Mouse (Mus musculus) limb, embryonic 11.5 days (tissue): ENCODE measurements around the gene Zic2. TPM values are rescaled to one million over a fixed set of nuclear protein-coding genes. Genes with fewer than 3 reads are reported as not detected.

ENCODE experiments used
- ATAC-seq: fragments of 200-750 bp; cut with Nextera tagmentation; 2 replicates; pipeline ENCODE4 v1.8.0; 2017; ENCODE audit warnings: low read depth; ENCODE audit not compliant: insufficient number of reproducible peaks, low FRiP score, low TSS enrichment
- DNase-seq: peaks from one replicate; pipeline ENCODE4 v3.0.0-alpha.2; 2015; ENCODE audit warnings: low spot score
- H3K27ac ChIP-seq: fragments of 300-500 bp; sonication (generic); replicated peaks from 2 replicates; pipeline ENCODE4 v1.5.1; 2014; ENCODE audit warnings: low read depth, mild to moderate bottlenecking, low read length
- H3K27me3 ChIP-seq: fragments of 300-500 bp; sonication (generic); 2 replicates; pipeline ENCODE4 v1.6.1; 2014; ENCODE audit warnings: mild to moderate bottlenecking, low read length, mixed read lengths; ENCODE audit not compliant: control insufficient read depth, insufficient read depth
- H3K36me3 ChIP-seq: fragments of 300-500 bp; sonication (generic); 2 replicates; pipeline ENCODE4 v1.6.1; 2014; ENCODE audit warnings: mild to moderate bottlenecking, low read length, moderate library complexity, mixed read lengths; ENCODE audit not compliant: control insufficient read depth, insufficient read depth
- H3K4me1 ChIP-seq: fragments of 300-500 bp; sonication (generic); 2 replicates; pipeline ENCODE4 v1.6.1; 2014; ENCODE audit warnings: low read length, mixed read lengths; ENCODE audit not compliant: control insufficient read depth, insufficient read depth
- H3K4me2 ChIP-seq: fragments of 300-500 bp; sonication (generic); 2 replicates; pipeline ENCODE4 v1.6.1; 2014; ENCODE audit warnings: low read depth, mild to moderate bottlenecking, moderate library complexity; ENCODE audit not compliant: severe bottlenecking
- H3K4me3 ChIP-seq: fragments of 300-500 bp; sonication (generic); 2 replicates; pipeline ENCODE4 v1.5.1; 2014; ENCODE audit warnings: low read depth, low read length
- H3K9ac ChIP-seq: fragments of 300-500 bp; sonication (generic); 2 replicates; pipeline ENCODE4 v1.6.1; 2014; ENCODE audit warnings: mild to moderate bottlenecking, low read length
- H3K9me3 ChIP-seq: fragments of 300-500 bp; sonication (generic); 2 replicates; pipeline ENCODE4 v1.6.1; 2016; ENCODE audit warnings: low read length; ENCODE audit not compliant: control insufficient read depth
- WGBS: fragments of 180-500 bp; shearing (Covaris S2); extraction: QIAGEN DNeasy Blood & Tissue Kit; methylation state at CpG from one replicate; pipeline ENCODE4 v1.1.7; 2014; 5-methylcytosine and 5-hydroxymethylcytosine counted together
- polyA plus RNA-seq: library from polyadenylated mRNA; unstranded; fragments of >200 nt; fragmentation: Nextera tagmentation; extraction: Ambion mirVana; gene quantifications from 2 replicates; pipeline ENCODE4 v1.2.1, GENCODE M21; 2014

The Zic2 gene
- polyA plus RNA-seq, 1 experiment from 2014 or later = 5.6 TPM

DNA sequence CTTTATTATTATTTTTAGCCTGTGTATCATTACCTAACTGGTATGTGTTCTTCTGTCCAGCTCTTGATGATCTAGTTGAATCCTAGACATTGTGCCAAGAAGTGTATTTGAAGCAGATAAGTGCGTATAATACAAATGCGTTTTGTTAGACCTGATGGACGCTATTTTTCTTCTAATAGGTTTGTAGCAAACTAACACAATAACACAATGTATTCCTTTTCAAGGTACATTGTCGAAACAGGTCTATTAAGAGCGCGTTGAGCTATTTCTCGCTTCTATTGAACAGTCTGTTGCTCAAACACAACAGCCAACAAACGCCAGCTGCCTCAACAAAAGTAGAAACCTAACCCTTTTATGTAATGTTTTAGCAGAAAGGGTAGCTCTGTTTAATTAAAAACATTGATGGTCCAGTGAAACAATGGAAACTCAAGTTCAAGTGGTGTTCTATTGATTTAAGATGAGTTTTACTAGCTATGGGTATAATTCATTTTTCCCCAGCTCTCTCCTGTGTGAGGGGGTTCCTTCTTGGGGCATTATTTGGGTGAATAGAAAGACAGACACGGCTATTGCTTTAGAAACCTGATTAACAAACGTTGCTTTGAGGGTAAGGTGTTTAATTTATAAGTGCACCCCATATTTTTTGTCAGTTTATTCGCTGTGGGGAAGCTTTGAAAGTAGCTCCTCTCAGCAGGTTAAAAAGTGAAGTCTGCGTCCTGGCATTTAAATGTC lies 14.6 kb downstream of the Zic2 start:
- DNase-seq (peak; percentile 26), ATAC-seq (no peak)
- Histone ChIP-seq H3K4me2 (peak overlapping the region; percentile 69), H3K27ac (no peak overlapping the region), H3K9me3 (no peaks in the 10 kb centered on the region), H3K36me3 (no peaks in the 10 kb centered on the region), H3K27me3 (peaks cover 13% of the 10 kb centered on the region), H3K4me3 (no peak overlapping the region), H3K4me1 (peaks cover 15% of the 10 kb centered on the region), H3K9ac (no peak overlapping the region; the same call in 1 of the 2 replicates)
- 4% methylated on average over 12 of the region's 12 CpGs for WGBS

DNA sequence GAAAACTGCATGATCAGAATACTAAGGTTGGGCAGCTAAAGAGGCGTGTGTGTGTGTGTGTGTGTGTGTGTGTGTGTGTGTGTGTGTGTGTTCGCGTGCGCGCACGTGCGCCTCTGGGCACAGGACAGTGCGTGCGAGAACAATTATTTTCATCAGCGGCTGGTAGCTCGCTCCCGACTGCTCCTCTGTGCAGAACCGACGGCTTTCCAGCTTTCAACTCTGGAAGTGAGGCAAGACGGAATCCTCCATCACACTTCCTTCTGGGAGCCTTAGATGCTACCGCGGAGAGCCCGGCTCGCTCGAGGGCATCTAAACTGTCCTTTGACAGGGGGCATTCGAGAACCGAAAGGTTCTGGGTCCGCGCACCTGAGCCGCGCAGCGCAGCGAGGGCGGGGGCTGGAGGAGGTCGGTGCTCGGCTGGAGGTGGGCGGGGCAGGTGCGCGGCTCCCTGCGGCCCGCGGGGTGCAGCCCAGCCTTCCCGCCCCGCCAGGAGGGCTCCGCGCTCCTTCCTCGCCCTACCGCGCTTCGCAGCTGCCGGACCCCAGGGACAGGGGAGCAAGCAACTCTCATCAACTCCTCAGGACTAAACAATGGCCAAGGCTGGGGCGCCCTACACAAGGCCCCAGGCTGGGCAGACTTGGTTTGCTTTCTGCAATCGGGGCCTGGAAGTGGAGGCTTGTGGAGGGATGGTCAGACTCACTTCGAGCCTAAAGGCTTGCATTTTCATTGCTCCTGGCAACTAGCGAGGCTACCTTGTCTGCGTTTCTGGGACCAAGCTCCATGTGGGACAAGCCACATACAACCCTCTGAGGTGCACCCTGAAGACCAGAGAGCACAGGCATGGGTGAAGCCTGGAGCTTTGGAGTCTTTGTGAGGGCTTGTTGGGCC lies 15.4 kb downstream of the Zic2 start, which contains the start of gene Gm10837:
Gene Gm10837 (plus strand): TSS at position 146 of the 888 bp plus-strand sequence.
- Histone ChIP-seq H3K27ac (peak within 1 kb of the TSS; percentile 22), H3K36me3 (no peaks in the 10 kb centered on the region), H3K9ac (peak within 1 kb of the TSS; percentile 62), H3K27me3 (peaks cover 11% of the 10 kb centered on the region), H3K9me3 (no peaks in the 10 kb centered on the region), H3K4me1 (peaks cover 10% of the 10 kb centered on the region; the same call in 1 of the 2 replicates), H3K4me3 (peak within 1 kb of the TSS; percentile 28), H3K4me2 (peak within 1 kb of the TSS; percentile 69)
- ATAC-seq (peak; percentile 41), DNase-seq (peak; percentile 65)
- WGBS = under 1% methylated on average over 51 of the region's 51 CpGs

DNA sequence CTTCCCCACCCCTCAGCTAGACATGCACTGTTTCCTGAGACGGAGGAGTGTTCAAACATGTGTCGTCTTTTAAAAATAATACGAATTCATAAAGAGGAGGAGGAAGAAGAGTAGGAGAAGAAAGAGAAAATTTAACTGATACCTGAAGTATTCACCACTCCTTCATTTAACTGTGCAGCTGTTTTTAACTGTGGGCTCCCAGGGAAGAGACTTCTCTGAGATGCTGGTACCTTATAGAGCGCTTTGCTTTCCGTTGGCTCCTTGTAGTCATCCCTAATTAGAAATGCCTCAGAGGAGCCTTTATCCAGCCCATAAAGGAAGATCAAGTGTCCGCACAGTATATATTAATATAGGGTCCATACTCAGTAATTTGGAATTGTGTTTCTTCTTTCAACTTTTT lies 16.3 kb downstream of the Zic2 start:
- Histone ChIP-seq H3K4me1 (peaks cover 10% of the 10 kb centered on the region; the same call in 1 of the 2 replicates), H3K27ac (no peak overlapping the region), H3K4me2 (no peak overlapping the region), H3K9ac (no peak overlapping the region), H3K27me3 (peaks cover 9% of the 10 kb centered on the region), H3K36me3 (no peaks in the 10 kb centered on the region), H3K4me3 (no peak overlapping the region), H3K9me3 (no peaks in the 10 kb centered on the region)
- ATAC-seq = no peak
- no peak for DNase-seq
- WGBS = 54% methylated on average over 6 of the region's 6 CpGs

DNA sequence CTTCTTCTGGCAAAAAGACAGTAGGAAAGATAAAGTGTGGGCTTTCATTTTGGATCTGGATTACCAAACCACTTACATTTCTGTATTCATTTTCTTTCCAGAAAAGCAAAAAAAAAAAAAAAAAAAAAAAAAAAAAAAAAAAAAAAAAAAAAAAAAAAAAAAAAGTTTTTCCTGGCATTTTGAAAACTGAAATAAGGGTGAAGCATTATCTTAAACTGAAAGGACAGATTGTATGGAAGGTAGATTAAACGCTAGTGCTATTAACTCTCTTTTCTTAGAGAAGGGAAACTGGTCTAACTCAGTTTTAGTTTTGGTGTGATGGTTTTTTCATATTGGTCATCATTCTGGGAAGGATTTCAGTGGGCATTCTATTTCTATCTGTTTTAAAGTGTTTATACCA lies 16.8 kb downstream of the Zic2 start:
- 61% methylated on average over 1 of the region's 1 CpGs for WGBS
- peaks cover 9% of the 10 kb centered on the region for H3K27me3 ChIP-seq

DNA sequence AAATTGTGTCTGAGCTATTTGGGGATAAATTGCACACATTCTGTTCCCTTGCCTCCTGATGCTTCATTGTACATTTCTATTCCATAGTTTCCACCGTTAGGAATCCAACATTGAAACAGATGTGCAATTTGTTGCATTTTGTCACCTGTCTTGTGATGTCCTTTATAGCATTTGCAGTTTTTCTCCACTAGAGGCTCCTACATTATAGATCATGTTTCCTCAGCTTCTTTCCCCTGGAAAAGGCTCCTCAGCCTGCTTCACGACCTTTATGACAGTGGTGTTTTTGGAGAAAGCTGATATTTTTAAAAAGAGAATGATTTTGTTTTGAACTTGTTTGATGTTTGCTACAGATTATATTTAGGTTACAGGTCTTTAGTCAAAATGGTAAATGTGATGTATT lies 33.8 kb downstream of the Zic2 start:
- Histone ChIP-seq H3K9me3 (no peaks in the 10 kb centered on the region), H3K4me2 (no peak overlapping the region), H3K27me3 (no peaks in the 10 kb centered on the region), H3K9ac (no peak overlapping the region), H3K27ac (no peak overlapping the region), H3K4me3 (no peak overlapping the region), H3K36me3 (no peaks in the 10 kb centered on the region), H3K4me1 (no peaks in the 10 kb centered on the region)
- DNase-seq (no peak), ATAC-seq (no peak)
- WGBS = 20% methylated on average over 2 of the region's 2 CpGs

More for the DNA sequence above, 16.8 kb downstream of the Zic2 start:
- Histone ChIP-seq H3K4me2 (no peak overlapping the region), H3K4me1 (peaks cover 10% of the 10 kb centered on the region; the same call in 1 of the 2 replicates), H3K9ac (no peak overlapping the region), H3K27ac (no peak overlapping the region), H3K36me3 (no peaks in the 10 kb centered on the region), H3K9me3 (no peaks in the 10 kb centered on the region), H3K4me3 (no peak overlapping the region)
- ATAC-seq = no peak
- DNase-seq = no peak

DNA sequence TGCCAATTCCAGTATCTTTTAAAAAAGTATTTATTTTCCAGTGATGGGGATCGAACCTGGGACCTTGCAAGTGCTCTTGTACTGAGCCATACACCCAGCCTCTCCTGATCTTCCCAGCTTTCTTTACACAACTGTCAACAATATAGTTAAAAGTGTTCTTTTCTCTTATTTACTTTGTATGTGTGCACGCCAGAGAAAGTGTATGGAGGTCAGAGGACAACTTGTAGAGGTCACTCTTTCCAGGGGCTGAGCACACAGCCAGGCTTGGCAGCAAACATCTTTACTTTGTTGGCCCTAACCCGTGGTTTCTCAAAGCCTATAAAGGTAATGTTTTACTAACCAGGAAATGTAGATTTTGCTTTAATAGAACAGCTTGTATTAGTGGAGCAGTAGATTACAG lies 36.3 kb downstream of the Zic2 start:
- ATAC-seq (no peak), DNase-seq (no peak)
- H3K9ac ChIP-seq = no peak overlapping the region
- no peaks in the 10 kb centered on the region for H3K27me3 ChIP-seq
- H3K9me3 ChIP-seq = no peaks in the 10 kb centered on the region
- H3K4me2 ChIP-seq = no peak overlapping the region
- H3K4me3 ChIP-seq = no peak overlapping the region
- 81% methylated on average over 3 of the region's 3 CpGs for WGBS
- no peak overlapping the region for H3K27ac ChIP-seq
- no peaks in the 10 kb centered on the region for H3K36me3 ChIP-seq
- no peaks in the 10 kb centered on the region for H3K4me1 ChIP-seq

DNA sequence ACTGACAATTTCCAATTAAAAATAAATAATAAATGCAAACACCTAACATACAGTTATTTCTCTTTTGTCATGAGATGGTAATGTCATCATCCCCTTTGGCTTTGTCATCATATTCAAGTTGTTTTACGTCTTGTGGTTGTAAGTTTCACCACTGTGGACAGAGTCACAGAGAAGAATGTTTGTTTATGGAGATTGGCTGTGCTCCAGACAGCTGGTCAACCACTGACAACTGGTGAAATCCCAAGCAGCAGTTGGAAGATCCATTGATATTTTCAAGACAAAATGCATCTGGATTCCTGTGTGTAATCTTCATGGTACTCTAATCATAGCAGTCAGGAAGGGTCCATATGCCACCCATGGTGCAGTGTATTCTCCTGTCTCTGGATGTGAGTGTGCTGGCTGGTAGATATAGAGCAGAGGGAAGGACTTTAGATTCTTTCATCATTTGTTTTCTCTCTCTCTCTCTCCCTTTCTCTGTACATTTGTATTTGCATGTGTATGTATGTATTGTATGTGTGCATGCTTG lies 38.3 kb downstream of the Zic2 start:
- H3K27me3 ChIP-seq = no peaks in the 10 kb centered on the region
- H3K9ac ChIP-seq = no peak overlapping the region
- ATAC-seq (no peak), DNase-seq (no peak)
- H3K4me2 ChIP-seq = no peak overlapping the region
- no peak overlapping the region for H3K27ac ChIP-seq
- H3K4me1 ChIP-seq = no peaks in the 10 kb centered on the region
- H3K9me3 ChIP-seq = no peaks in the 10 kb centered on the region
- no peaks in the 10 kb centered on the region for H3K36me3 ChIP-seq
- 86% methylated on average over 1 of the region's 1 CpGs for WGBS
- no peak overlapping the region for H3K4me3 ChIP-seq

DNA sequence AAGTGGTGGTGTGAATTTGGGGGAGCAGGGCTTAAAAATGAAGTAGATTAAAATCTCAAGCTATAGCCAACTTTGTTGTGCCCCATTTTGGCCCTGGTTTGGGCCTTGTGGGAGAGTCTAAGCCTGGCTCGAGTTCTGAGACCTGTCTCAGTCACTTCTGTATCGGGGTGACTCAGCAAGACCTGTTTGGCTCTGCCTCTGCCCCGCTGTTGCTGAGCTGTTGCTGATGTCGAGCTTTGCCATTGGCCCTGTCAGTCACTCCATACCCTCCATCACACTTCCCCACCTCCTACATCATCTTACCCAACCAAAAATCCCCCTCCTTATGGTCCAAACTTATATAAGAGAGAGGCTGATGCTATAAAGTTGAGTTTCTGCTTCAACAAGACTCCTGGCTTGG lies 53.2 kb downstream of the Zic2 start:
- H3K9me3 ChIP-seq = no peaks in the 10 kb centered on the region; the same call in 1 of the 2 replicates
- no peaks in the 10 kb centered on the region for H3K36me3 ChIP-seq
- 86% methylated on average over 4 of the region's 4 CpGs for WGBS
- DNase-seq (no peak), ATAC-seq (no peak)
- no peak overlapping the region for H3K4me2 ChIP-seq
- no peak overlapping the region for H3K27ac ChIP-seq
- no peak overlapping the region for H3K4me3 ChIP-seq
- no peaks in the 10 kb centered on the region for H3K27me3 ChIP-seq
- 0 out of 2 replicates have a peak, but pooled peaks cover 1% of the 10 kb centered on the region for H3K4me1 ChIP-seq
- no peak overlapping the region for H3K9ac ChIP-seq
